ENCODE assay signal across 8 mouse cellular contexts in the genomic region with DNA sequence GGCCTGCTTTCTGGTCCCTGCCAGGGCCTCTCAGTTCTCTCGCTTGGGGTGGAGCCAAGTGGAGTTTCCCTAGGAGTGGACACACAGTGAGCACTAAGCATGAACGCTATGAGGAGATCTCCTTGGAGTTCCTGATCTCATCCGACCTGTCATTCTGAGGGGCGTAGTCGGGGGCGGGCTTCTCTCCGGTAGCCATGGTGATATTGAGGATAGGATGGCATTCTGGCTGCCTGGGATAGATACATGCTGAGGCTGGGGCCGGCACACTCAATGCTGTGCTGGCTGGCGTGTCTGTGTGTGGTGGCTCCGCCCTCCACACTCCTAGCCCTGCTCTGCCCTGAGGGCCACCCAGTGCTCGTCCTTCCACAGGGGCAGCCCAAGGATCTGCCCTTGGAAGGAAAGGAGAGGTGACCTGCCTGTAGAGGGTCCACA. TPM values are rescaled to one million over a fixed set of nuclear protein-coding genes. Genes with fewer than 3 reads are reported as not detected.
DNase-seq lines count a peak whose midpoint lies in the region; ATAC-seq and TF ChIP-seq lines count a peak whose summit lies in the region.

No protein-coding gene starts in this region.

- ATAC-seq in embryonic facial prominence, embryonic 14.5 days (ENCODE audit: low read depth) = 0 out of 2 replicates have a peak, but pooled peaks have one; percentile 20
- ATAC-seq in intestine, embryonic 15.5 days = peak; percentile 34; the same call in 1 of the 2 replicates
- peak; percentile 37; the same call in 1 of the 2 replicates for ATAC-seq in stomach, embryonic 16.5 days (ENCODE audit: insufficient read depth, low FRiP score)

- no peak for DNase-seq in heart, embryonic 10.5 days (ENCODE audit: low spot score)
- no peak for DNase-seq in heart, adult 2 months
- DNase-seq in ZHBTc4 (ENCODE audit: low read depth, low spot score) = peak; percentile 35
- peak; percentile 31 for DNase-seq in embryonic facial prominence, embryonic 14.5 days (ENCODE audit: low spot score)
- no peak for DNase-seq in kidney, adult 2 months
- no peak for DNase-seq in natural killer cell, adult 2 months (ENCODE audit: low spot score in 2 of 2)

- H3K9me3 ChIP-seq in heart, embryonic 10.5 days = no peaks in the 10 kb centered on the region
- H3K9me3 ChIP-seq in embryonic facial prominence, embryonic 14.5 days (ENCODE audit: control insufficient read depth, low read length) = no peaks in the 10 kb centered on the region
- no peaks in the 10 kb centered on the region for H3K9me3 ChIP-seq in intestine, embryonic 15.5 days
- no peaks in the 10 kb centered on the region for H3K9me3 ChIP-seq in stomach, embryonic 16.5 days (replicated peaks; ENCODE audit: control insufficient read depth, low read length)

- no peak overlapping the region for H3K4me2 ChIP-seq in embryonic facial prominence, embryonic 14.5 days (ENCODE audit: low read depth, low read length)
- H3K4me2 ChIP-seq in intestine, embryonic 15.5 days (replicated peaks) = no peak overlapping the region; the same call in 1 of the 2 replicates
- no peak overlapping the region for H3K4me2 ChIP-seq in stomach, embryonic 16.5 days (ENCODE audit: low read depth, low read length)

- H3K27me3 ChIP-seq in heart, embryonic 10.5 days (ENCODE audit: insufficient read depth, poor library complexity, severe bottlenecking) = peaks cover 56% of the 10 kb centered on the region
- no peaks in the 10 kb centered on the region for H3K27me3 ChIP-seq in heart, adult 2 months (ENCODE audit: control insufficient read depth, insufficient read depth, low read length)
- H3K27me3 ChIP-seq in embryonic facial prominence, embryonic 14.5 days (replicated peaks; ENCODE audit: control insufficient read depth, insufficient read depth, low read length) = no peaks in the 10 kb centered on the region
- no peaks in the 10 kb centered on the region for H3K27me3 ChIP-seq in intestine, embryonic 15.5 days (replicated peaks)
- no peaks in the 10 kb centered on the region for H3K27me3 ChIP-seq in stomach, embryonic 16.5 days (ENCODE audit: control insufficient read depth, insufficient read depth, low read length)
- H3K27me3 ChIP-seq in kidney, adult 2 months (replicated peaks; ENCODE audit: control insufficient read depth, insufficient read depth, low read length) = no peaks in the 10 kb centered on the region

- TF ChIP-seq POLR2A in heart, adult 2 months (IDR thresholded peaks at IDR 0.05; ENCODE audit: insufficient read depth, low read depth, low read length) = no peak
- no peak for TF ChIP-seq POLR2A in kidney, adult 2 months (IDR thresholded peaks at IDR 0.05; ENCODE audit: low read depth, low read length)

- intact Hi-C loops in heart, adult 2 months (cut with DNase I) = no loop called here

- H3K27ac ChIP-seq in heart, embryonic 10.5 days = peak overlapping the region; percentile 31; the same call in 1 of the 2 replicates
- no peak overlapping the region for H3K27ac ChIP-seq in heart, adult 2 months
- no peak overlapping the region for H3K27ac ChIP-seq in embryonic facial prominence, embryonic 14.5 days (replicated peaks; ENCODE audit: low read depth, low read length)
- no peak overlapping the region for H3K27ac ChIP-seq in intestine, embryonic 15.5 days
- H3K27ac ChIP-seq in stomach, embryonic 16.5 days (ENCODE audit: low read length) = no peak overlapping the region
- no peak overlapping the region for H3K27ac ChIP-seq in kidney, adult 2 months (ENCODE audit: insufficient read depth, low read depth, low read length)

- no peak overlapping the region for H3K4me3 ChIP-seq in heart, embryonic 10.5 days
- H3K4me3 ChIP-seq in heart, adult 2 months = no peak overlapping the region
- no peak overlapping the region for H3K4me3 ChIP-seq in embryonic facial prominence, embryonic 14.5 days (ENCODE audit: low read depth, low read length)
- H3K4me3 ChIP-seq in intestine, embryonic 15.5 days (replicated peaks) = no peak overlapping the region
- H3K4me3 ChIP-seq in stomach, embryonic 16.5 days (replicated peaks; ENCODE audit: low read length) = no peak overlapping the region
- H3K4me3 ChIP-seq in kidney, adult 2 months (ENCODE audit: insufficient read depth, low read depth, low read length) = no peak overlapping the region

- no peaks in the 10 kb centered on the region for H3K36me3 ChIP-seq in heart, embryonic 10.5 days
- no peaks in the 10 kb centered on the region for H3K36me3 ChIP-seq in heart, adult 2 months (ENCODE audit: control insufficient read depth, insufficient read depth, low read length)
- no peaks in the 10 kb centered on the region for H3K36me3 ChIP-seq in embryonic facial prominence, embryonic 14.5 days (ENCODE audit: control insufficient read depth, insufficient read depth, low read length)
- no peaks in the 10 kb centered on the region for H3K36me3 ChIP-seq in intestine, embryonic 15.5 days
- H3K36me3 ChIP-seq in stomach, embryonic 16.5 days (ENCODE audit: control insufficient read depth, insufficient read depth, low read length) = no peaks in the 10 kb centered on the region
- H3K36me3 ChIP-seq in kidney, adult 2 months (ENCODE audit: control insufficient read depth, insufficient read depth, low read length) = no peaks in the 10 kb centered on the region

- H3K9ac ChIP-seq in heart, adult 2 months (ENCODE audit: low read depth, low read length) = no peak overlapping the region
- H3K9ac ChIP-seq in embryonic facial prominence, embryonic 14.5 days (ENCODE audit: low read depth, low read length) = no peak overlapping the region
- H3K9ac ChIP-seq in intestine, embryonic 15.5 days = no peak overlapping the region
- H3K9ac ChIP-seq in stomach, embryonic 16.5 days (ENCODE audit: low read length) = no peak overlapping the region

- 30% methylated on average over 11 of the region's 11 CpGs for WGBS in heart, embryonic 10.5 days
- 31% methylated on average over 11 of the region's 11 CpGs for WGBS in heart, adult 2 months
- WGBS in embryonic facial prominence, embryonic 14.5 days = 19% methylated on average over 10 of the region's 11 CpGs
- WGBS in intestine, embryonic 15.5 days = 28% methylated on average over 11 of the region's 11 CpGs
- WGBS in stomach, embryonic 16.5 days = 35% methylated on average over 11 of the region's 11 CpGs
- WGBS in kidney, adult 2 months = 30% methylated on average over 11 of the region's 11 CpGs

- H3K4me1 ChIP-seq in heart, embryonic 10.5 days = peaks cover 39% of the 10 kb centered on the region
- no peaks in the 10 kb centered on the region for H3K4me1 ChIP-seq in heart, adult 2 months (ENCODE audit: control insufficient read depth, insufficient read depth, low read length)
- peaks cover 11% of the 10 kb centered on the region for H3K4me1 ChIP-seq in embryonic facial prominence, embryonic 14.5 days (ENCODE audit: control insufficient read depth, insufficient read depth, low read length)
- H3K4me1 ChIP-seq in intestine, embryonic 15.5 days (replicated peaks) = peaks cover 10% of the 10 kb centered on the region
- H3K4me1 ChIP-seq in stomach, embryonic 16.5 days (ENCODE audit: control insufficient read depth, insufficient read depth, low read length) = peaks cover 8% of the 10 kb centered on the region; the same call in 1 of the 2 replicates
- no peaks in the 10 kb centered on the region for H3K4me1 ChIP-seq in kidney, adult 2 months (ENCODE audit: control insufficient read depth, insufficient read depth, low read length)

- TF ChIP-seq EP300 in heart, adult 2 months (IDR thresholded peaks at IDR 0.05; ENCODE audit: insufficient read depth, low read depth, low read length) = no peak

- TF ChIP-seq CTCF in heart, adult 2 months (IDR thresholded peaks at IDR 0.05) = no peak
- TF ChIP-seq CTCF in kidney, adult 2 months (conservative IDR thresholded peaks at IDR 0.05; ENCODE audit: insufficient read depth, insufficient read length, low read depth, low read length) = no peak

- H3K79me2 ChIP-seq in heart, adult 2 months (replicated peaks; ENCODE audit: control insufficient read depth, insufficient read depth, low read length) = no peaks in the 10 kb centered on the region

RNA-seq across cellular contexts. Expression of gene Cdh15, which starts 5.6 kb away (rescaled TPM):
- polyA plus RNA-seq in heart, embryonic 10.5 days (2016; fragmentation: Nextera tagmentation; extraction: Ambion mirVana) = 0.41 and 0.79 TPM in 2 replicates
- not detected for total RNA-seq in heart, adult 2 months (2021)
- polyA plus RNA-seq in heart, adult 2 months (2012; rRNA removed) = not detected in 2 replicates
- polyA plus RNA-seq in embryonic facial prominence, embryonic 14.5 days (2014; fragmentation: Nextera tagmentation; extraction: Ambion mirVana) = 34.5 and 40.7 TPM in 2 replicates
- polyA plus RNA-seq in intestine, embryonic 15.5 days (2015; fragmentation: Nextera tagmentation; extraction: Ambion mirVana) = 0.23 and 0.49 TPM in 2 replicates
- 0.71 and 3.0 TPM in 2 replicates for polyA plus RNA-seq in stomach, embryonic 16.5 days (2015; fragmentation: Nextera tagmentation; extraction: Ambion mirVana)
- polyA plus RNA-seq in kidney, adult 2 months (2012; rRNA removed) = 0.11 TPM in 1 of 2 replicates, not detected in the other

Comparison
In these comparisons a context has a peak if more than half of its experiments do, and no peak if none do; other contexts are left out.
1. DNase-seq: peak in ZHBTc4 (single experiment) and embryonic facial prominence, embryonic 14.5 days (single experiment); none in heart, embryonic 10.5 days (single experiment), heart, adult 2 months (0 of 2), kidney, adult 2 months (single experiment) and natural killer cell, adult 2 months (0 of 2).
2. Peak in every context shown above with its lines, with median percentiles within 50 percentile points of each other: ATAC-seq.